Mouse (Mus musculus): ENCODE results near the gene Enthd1. TPM values are rescaled to one million over a fixed set of nuclear protein-coding genes. Genes with fewer than 3 reads are reported as not detected.
"Not testable (repeated sequence)": the region's sequence is repeated elsewhere in the genome, so short reads cannot be mapped to it uniquely, and the experiment has no call there.

Enthd1 gene
- polyA plus RNA-seq, 1 experiment from 2014 or later: not detected

GRCm38 (mm10) chr15:80497733-80498132 lies 67.2 kb downstream of the Enthd1 start:
- not testable (repeated sequence) for H3K9ac ChIP-seq; H3K4me3 ChIP-seq (replicated peaks); H3K4me1 ChIP-seq; ATAC-seq (replicated peaks; ENCODE audit: low FRiP score); H3K36me3 ChIP-seq; H3K27ac ChIP-seq; H3K4me2 ChIP-seq; H3K9me3 ChIP-seq (replicated peaks); H3K27me3 ChIP-seq
- 82% methylated on average over 3 of the region's 3 CpGs for WGBS

- no peak for ATAC-seq (replicated peaks; ENCODE audit: low FRiP score)
Measured at GRCm38 (mm10) chr15:80491505-80491904, 73.5 kb downstream of the Enthd1 start.

GRCm38 (mm10) chr15:80490151-80490550 lies 74.8 kb downstream of the Enthd1 start:
- Histone ChIP-seq H3K9me3 (replicated peaks) (no peaks in the 10 kb centered on the region), H3K4me3 (replicated peaks) (no peak overlapping the region), H3K4me2 (no peak overlapping the region), H3K9ac (no peak overlapping the region), H3K27me3 (peaks cover 9% of the 10 kb centered on the region; the same call in 1 of the 2 replicates), H3K4me1 (peaks cover 4% of the 10 kb centered on the region; the same call in 1 of the 2 replicates), H3K27ac (no peak overlapping the region), H3K36me3 (no peaks in the 10 kb centered on the region)
- ATAC-seq (replicated peaks; ENCODE audit: low FRiP score): no peak
- 89% methylated on average over 5 of the region's 5 CpGs for WGBS

More at GRCm38 (mm10) chr15:80491505-80491904, 73.5 kb downstream of the Enthd1 start:
- no peaks in the 10 kb centered on the region for H3K36me3 ChIP-seq
- no peak overlapping the region for H3K4me3 ChIP-seq (replicated peaks)
- no peak overlapping the region for H3K27ac ChIP-seq
- H3K4me2 ChIP-seq: no peak overlapping the region
- 73% methylated on average over 4 of the region's 4 CpGs for WGBS
- H3K27me3 ChIP-seq: peaks cover 9% of the 10 kb centered on the region; the same call in 1 of the 2 replicates
- no peaks in the 10 kb centered on the region for H3K4me1 ChIP-seq
- no peak overlapping the region for H3K9ac ChIP-seq
- no peaks in the 10 kb centered on the region for H3K9me3 ChIP-seq (replicated peaks)

- Histone ChIP-seq H3K27me3 (0 out of 2 replicates have a peak, but pooled peaks cover 3% of the 10 kb centered on the region), H3K4me2 (no peak overlapping the region)
Measured at GRCm38 (mm10) chr15:80488658-80489057, 76.3 kb downstream of the Enthd1 start.

GRCm38 (mm10) chr15:80485601-80486000 lies 79.4 kb downstream of the Enthd1 start:
- Histone ChIP-seq H3K27ac (no peak overlapping the region), H3K9me3 (replicated peaks) (no peaks in the 10 kb centered on the region), H3K4me3 (replicated peaks) (no peak overlapping the region), H3K9ac (no peak overlapping the region), H3K36me3 (no peaks in the 10 kb centered on the region), H3K4me1 (peaks cover 4% of the 10 kb centered on the region; the same call in 1 of the 2 replicates), H3K4me2 (no peak overlapping the region), H3K27me3 (no peaks in the 10 kb centered on the region)
- WGBS: 92% methylated on average over 1 of the region's 1 CpGs
- ATAC-seq (replicated peaks; ENCODE audit: low FRiP score): no peak

More at GRCm38 (mm10) chr15:80488658-80489057, 76.3 kb downstream of the Enthd1 start:
- Histone ChIP-seq H3K9me3 (replicated peaks) (no peaks in the 10 kb centered on the region), H3K4me1 (peaks cover 4% of the 10 kb centered on the region; the same call in 1 of the 2 replicates), H3K9ac (no peak overlapping the region), H3K36me3 (no peaks in the 10 kb centered on the region), H3K27ac (no peak overlapping the region), H3K4me3 (replicated peaks) (no peak overlapping the region)
- WGBS: 81% methylated on average over 3 of the region's 3 CpGs
- ATAC-seq (replicated peaks; ENCODE audit: low FRiP score): no peak

GRCm38 (mm10) chr15:80483041-80483705 lies 81.8 kb downstream of the Enthd1 start:
- no peak overlapping the region for H3K4me3 ChIP-seq (replicated peaks)
- H3K27ac ChIP-seq: no peak overlapping the region
- no peaks in the 10 kb centered on the region for H3K9me3 ChIP-seq (replicated peaks)
- H3K4me2 ChIP-seq: no peak overlapping the region
- H3K36me3 ChIP-seq: no peaks in the 10 kb centered on the region
- ATAC-seq (replicated peaks; ENCODE audit: low FRiP score): no peak
- no peaks in the 10 kb centered on the region for H3K27me3 ChIP-seq
- H3K4me1 ChIP-seq: peaks cover 4% of the 10 kb centered on the region; the same call in 1 of the 2 replicates
- 57% methylated on average over 9 of the region's 9 CpGs for WGBS
- H3K9ac ChIP-seq: no peak overlapping the region

GRCm38 (mm10) chr15:80482348-80482747 lies 82.6 kb downstream of the Enthd1 start:
- Histone ChIP-seq H3K4me3 (replicated peaks) (no peak overlapping the region), H3K4me1 (peaks cover 4% of the 10 kb centered on the region; the same call in 1 of the 2 replicates), H3K36me3 (no peaks in the 10 kb centered on the region), H3K4me2 (no peak overlapping the region), H3K27ac (no peak overlapping the region), H3K27me3 (no peaks in the 10 kb centered on the region), H3K9ac (no peak overlapping the region), H3K9me3 (replicated peaks) (no peaks in the 10 kb centered on the region)
- no peak for ATAC-seq (replicated peaks; ENCODE audit: low FRiP score)
- WGBS: 76% methylated on average over 8 of the region's 8 CpGs

GRCm38 (mm10) chr15:80474429-80475002 lies 90.4 kb downstream of the Enthd1 start:
- no peak overlapping the region for H3K4me3 ChIP-seq (replicated peaks)
- WGBS: 84% methylated on average over 6 of the region's 6 CpGs
- H3K4me2 ChIP-seq: no peak overlapping the region
- H3K27ac ChIP-seq: no peak overlapping the region
- no peak overlapping the region for H3K9ac ChIP-seq
- H3K9me3 ChIP-seq (replicated peaks): no peaks in the 10 kb centered on the region
- no peaks in the 10 kb centered on the region for H3K27me3 ChIP-seq
- no peaks in the 10 kb centered on the region for H3K4me1 ChIP-seq
- ATAC-seq (replicated peaks; ENCODE audit: low FRiP score): no peak
- H3K36me3 ChIP-seq: no peaks in the 10 kb centered on the region

GRCm38 (mm10) chr15:80467876-80468275 lies 97.1 kb downstream of the Enthd1 start:
- Histone ChIP-seq H3K27ac (no peak overlapping the region), H3K4me2 (no peak overlapping the region), H3K36me3 (no peaks in the 10 kb centered on the region), H3K9ac (no peak overlapping the region), H3K9me3 (replicated peaks) (no peaks in the 10 kb centered on the region), H3K4me3 (replicated peaks) (no peak overlapping the region), H3K27me3 (peaks cover 9% of the 10 kb centered on the region), H3K4me1 (no peaks in the 10 kb centered on the region)
- WGBS: 86% methylated on average over 4 of the region's 4 CpGs
- ATAC-seq (replicated peaks; ENCODE audit: low FRiP score): no peak

- WGBS: under 1% methylated on average over 9 of the region's 9 CpGs
- Histone ChIP-seq H3K27ac (no peak overlapping the region), H3K4me1 (peaks cover 15% of the 10 kb centered on the region), H3K9ac (no peak overlapping the region), H3K4me2 (peak overlapping the region; percentile 60), H3K9me3 (replicated peaks) (no peaks in the 10 kb centered on the region), H3K36me3 (no peaks in the 10 kb centered on the region), H3K4me3 (replicated peaks) (peak overlapping the region; percentile 32), H3K27me3 (peaks cover 16% of the 10 kb centered on the region)
- ATAC-seq (replicated peaks; ENCODE audit: low FRiP score): peak; percentile 83; the same call in 1 of the 2 replicates
Measured at GRCm38 (mm10) chr15:80462106-80462505, 102.8 kb downstream of the Enthd1 start.

GRCm38 (mm10) chr15:80461446-80461845 lies 103.5 kb downstream of the Enthd1 start:
- Histone ChIP-seq H3K4me1 (peaks cover 15% of the 10 kb centered on the region), H3K9me3 (replicated peaks) (no peaks in the 10 kb centered on the region), H3K36me3 (no peaks in the 10 kb centered on the region), H3K27me3 (peaks cover 16% of the 10 kb centered on the region), H3K4me2 (peak overlapping the region; percentile 60), H3K9ac (no peak overlapping the region), H3K27ac (0 out of 2 replicates have a peak overlapping the region, but pooled peaks have one; percentile 6), H3K4me3 (replicated peaks) (no peak overlapping the region)
- ATAC-seq (replicated peaks; ENCODE audit: low FRiP score): no peak
- 42% methylated on average over 2 of the region's 2 CpGs for WGBS

- no peak for ATAC-seq (replicated peaks; ENCODE audit: low FRiP score)
- no peak overlapping the region for H3K27ac ChIP-seq
- H3K9ac ChIP-seq: no peak overlapping the region
- no peak overlapping the region for H3K4me3 ChIP-seq (replicated peaks)
- H3K9me3 ChIP-seq (replicated peaks): no peaks in the 10 kb centered on the region
- 67% methylated on average over 9 of the region's 9 CpGs for WGBS
- H3K36me3 ChIP-seq: no peaks in the 10 kb centered on the region
- peaks cover 15% of the 10 kb centered on the region for H3K4me1 ChIP-seq
- H3K4me2 ChIP-seq: no peak overlapping the region
- peaks cover 16% of the 10 kb centered on the region for H3K27me3 ChIP-seq
Measured at GRCm38 (mm10) chr15:80460011-80460410, 104.9 kb downstream of the Enthd1 start.

Measured in kidney, embryonic 15.5 days (tissue).